Mouse (Mus musculus): ENCODE measurements around the gene Cys1. TPM values are rescaled to one million over a fixed set of nuclear protein-coding genes. Genes with fewer than 3 reads are reported as not detected.
A peak's percentile ranks its signal among the peaks of the same experiment; 100 is the strongest.
"Not testable (repeated sequence)": the region's sequence is repeated elsewhere in the genome, so short reads cannot be mapped to it uniquely, and the experiment has no call there.

Cys1 gene
- 5.2 and 6.1 TPM in 2 replicates for polyA plus RNA-seq (2012; rRNA removed)

DNA sequence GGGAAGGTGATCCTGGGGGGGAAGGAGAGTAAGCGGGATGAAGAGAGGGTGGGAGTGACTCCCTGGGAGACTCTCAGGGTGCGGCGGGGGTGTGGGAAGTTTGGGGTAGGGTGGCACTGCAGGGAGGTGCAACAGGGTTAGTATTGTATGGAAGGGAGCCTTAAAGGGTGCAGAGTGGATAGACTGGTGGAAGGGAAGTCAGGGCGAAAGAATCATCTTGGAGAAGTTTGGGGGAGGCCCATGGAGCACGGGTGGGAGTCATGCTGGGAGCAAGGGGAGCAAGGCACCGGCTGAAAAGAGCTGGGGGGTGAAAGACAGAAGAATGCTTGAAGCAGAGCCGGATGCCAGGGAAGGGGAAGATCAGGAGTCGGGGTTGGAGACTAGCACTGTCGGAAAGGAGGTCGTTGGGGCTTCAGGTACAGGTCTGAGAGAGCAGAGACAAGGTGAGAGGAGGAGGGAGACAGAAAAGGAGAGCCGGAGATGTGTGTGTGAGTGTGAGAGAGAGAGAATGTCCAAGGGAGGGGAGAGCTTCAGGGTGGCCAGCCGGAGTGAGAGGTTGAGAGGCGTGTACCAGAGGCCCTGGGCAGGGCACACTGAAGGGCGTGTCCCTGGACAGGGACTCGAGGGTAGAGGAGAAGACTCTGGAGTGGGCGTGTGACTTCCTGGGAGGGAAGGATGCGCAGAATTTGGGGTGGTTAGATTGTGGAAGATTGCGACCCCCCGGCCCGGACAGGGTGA lies at the start of gene Cys1:
Gene Cys1 (minus strand): TSS at position 528 of the 738 bp plus-strand sequence.
- no peak for DNase-seq (ENCODE audit: low read depth)

DNA sequence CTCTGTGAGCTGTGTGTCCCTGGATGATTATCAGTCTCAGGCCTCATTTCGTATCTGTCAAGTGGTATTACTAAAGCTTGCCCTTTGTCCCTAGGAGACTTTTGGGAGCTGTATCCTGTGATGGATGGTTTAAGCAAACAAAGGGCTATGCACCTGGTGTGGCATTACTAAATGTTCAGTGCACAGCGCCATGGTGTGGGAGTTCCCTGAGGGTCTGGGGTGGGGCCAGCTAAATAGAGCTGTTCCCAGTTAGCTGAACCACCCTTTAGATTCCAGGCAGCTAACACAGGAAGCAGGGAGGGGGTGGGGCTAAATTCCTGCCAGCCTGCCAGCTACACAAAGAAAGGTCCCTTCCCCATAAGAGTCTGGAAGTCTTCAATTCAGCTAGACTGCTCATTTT lies 42.8 kb upstream of the Cys1 start:
- peak; percentile 93 for DNase-seq (ENCODE audit: low read depth)

DNA sequence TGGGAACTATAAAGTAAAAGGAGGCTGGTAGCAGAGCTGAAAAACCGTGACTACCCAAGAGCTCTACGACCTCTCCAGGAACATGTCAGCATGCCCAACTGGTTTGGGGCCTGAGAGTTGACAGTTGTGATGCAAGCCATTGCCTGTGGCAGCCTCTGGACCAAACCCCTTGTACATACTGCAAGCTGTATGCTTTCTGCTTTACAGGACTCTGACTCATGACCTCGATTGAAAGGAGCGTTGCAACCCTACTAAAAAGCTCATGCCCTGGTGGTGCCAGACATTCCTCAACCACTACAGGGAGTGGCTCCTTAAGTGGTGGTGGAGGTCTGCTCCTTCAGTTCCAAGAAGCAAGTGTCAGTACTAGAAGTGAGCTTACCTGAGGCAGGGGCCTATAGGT lies 42.2 kb upstream of the Cys1 start:
- DNase-seq (ENCODE audit: low read depth), result no peak

DNA sequence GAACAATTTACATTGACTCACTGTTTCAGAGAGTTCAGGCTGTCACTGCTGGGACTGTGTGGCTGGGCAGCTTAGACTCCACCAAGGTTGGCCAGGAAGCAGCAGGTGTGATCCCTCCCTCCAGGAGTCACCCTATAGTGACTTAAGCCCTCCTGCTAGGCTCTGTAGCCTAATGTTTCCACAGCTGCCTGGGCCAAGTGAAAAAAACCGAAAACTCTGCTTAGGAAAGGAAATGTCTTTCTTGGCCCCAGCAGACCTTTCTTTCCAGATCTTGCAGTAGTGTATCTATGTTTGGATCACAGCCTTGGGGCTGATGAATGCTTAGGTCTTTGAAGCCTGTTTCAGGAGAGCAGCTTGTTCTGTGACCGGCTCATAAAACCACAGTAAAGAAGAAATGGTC lies 41.8 kb upstream of the Cys1 start:
- DNase-seq (ENCODE audit: low read depth), result no peak

DNA sequence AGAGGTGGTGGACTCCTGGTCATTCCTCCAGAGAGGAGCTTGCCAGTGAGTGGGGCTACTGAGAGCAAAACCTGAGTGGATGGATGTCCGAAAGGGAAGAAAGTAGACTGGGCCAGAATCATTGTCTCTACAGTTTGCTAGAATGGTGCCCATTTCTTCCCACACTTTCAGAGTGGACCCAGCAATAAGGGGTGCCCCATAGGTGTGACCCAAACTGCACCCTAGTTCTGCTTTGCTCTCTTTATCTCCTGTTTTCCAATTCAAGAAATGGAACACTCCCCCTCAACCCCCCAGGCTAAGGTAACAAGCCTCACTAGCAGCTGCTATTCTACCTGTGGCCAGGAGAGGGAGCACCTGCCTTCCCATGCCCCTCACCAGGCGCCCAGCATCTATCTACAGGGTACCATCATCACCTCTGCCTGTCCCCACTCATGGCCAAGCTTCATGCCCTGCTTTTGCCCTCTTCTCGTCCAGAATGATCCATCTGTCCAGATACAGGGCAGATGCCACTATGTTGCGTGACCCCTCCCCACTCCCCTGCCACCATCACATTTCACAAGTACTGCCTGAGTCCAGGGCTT lies 35.2 kb upstream of the Cys1 start:
- DNase-seq (ENCODE audit: low read depth), result no peak

DNA sequence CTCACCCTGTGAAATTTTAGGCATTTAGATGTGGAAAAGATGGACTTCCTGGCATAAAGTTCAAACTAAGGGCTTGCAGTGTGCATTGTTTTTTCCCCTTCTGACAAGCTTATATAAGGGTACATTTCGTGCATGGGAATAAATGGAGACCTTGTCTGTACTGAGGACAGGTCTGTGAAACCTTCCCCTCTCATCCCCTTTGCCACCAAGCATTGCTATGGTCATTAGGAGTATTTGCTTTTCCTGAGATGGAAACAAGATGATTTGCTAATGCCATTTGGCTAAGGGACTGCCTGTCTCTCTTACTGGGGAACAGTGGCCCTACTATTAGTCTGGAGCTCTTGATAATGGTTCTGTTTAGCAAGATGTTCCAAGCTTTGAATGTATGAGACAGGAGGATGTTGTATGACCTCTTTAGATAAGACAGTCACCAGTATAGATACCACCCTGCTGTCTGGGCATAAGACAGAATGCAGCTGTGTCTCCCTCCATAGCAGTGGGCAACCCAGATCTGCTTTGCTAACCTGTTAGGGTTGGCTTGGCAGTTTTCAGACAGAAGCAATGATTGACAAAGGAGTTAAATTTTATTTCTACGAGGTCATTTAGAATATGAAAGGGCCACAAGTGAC lies 33.8 kb upstream of the Cys1 start:
- no peak for DNase-seq (ENCODE audit: low read depth)

DNA sequence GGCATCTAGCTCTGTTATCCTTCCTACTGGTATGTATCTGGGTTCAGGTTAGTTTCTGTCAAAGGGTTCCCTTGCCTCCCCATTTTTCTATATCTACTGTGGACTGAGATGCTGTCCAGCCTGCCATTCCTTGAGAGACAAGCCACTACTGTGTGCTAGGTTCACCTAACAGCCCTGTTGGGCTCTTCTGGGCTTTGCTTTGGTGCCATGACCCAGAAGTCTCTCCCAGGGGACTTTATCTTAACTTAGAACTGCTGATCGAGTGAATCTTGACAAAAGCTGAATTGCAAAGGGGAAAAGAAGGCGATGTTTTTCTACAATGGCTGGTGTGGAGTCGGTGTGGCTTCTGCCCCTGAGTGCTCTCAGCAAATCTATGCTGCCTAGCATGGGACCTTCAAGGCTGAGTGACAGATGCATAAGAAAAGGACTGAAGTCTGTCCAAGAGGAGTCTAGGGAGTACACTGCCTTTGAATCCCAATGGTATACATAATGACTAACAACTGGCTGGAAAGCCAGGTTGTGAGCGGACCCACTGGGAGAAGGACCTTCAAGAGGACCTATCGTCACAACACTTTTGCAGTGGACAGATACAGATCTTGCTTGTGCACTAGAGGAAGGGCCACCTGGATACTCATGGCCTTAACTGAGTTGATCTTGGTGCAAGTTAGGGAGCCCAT lies 33.1 kb upstream of the Cys1 start:
- no peak for DNase-seq (ENCODE audit: low read depth)

DNA sequence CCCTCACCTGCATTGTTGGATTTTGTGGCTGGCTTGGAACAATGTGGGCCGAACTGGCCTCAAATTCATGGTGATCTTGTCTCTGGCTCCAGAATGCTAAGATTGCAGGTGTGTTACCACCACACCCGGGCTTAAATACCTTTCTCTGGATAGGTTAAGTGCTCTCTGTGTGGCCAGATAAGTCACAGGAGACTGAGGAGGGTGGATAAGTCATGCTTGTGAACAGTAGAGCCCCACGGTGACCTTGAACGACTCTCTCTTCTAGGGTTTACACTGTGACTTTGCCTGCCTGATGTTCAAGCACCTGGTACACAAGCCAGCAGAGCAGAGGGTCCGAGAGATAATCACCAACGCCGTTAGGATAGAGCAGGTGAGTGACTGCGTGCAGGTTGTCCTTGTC lies 30.8 kb upstream of the Cys1 start:
- DNase-seq (ENCODE audit: low read depth), result no peak

DNA sequence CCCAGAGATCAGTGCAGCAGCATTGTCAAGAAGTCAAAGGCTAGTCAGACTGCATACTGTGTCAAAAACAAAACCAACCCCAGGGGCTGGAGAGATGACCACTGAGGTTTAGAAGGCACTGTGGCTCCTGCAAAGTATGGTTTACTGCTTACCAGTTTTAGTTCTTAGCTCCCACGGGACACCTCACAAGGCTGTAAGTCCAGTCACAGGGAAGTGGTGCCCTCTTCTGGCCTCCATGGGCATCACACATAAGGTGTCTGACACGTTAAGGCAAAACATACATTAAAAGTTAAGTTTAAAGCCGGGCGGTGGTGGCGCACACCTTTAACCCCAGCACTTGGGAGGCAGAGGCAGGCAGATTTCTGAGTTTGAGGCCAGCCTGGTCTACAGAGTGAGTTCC lies 29.1 kb upstream of the Cys1 start:
- no peak for DNase-seq (ENCODE audit: low read depth)

DNA sequence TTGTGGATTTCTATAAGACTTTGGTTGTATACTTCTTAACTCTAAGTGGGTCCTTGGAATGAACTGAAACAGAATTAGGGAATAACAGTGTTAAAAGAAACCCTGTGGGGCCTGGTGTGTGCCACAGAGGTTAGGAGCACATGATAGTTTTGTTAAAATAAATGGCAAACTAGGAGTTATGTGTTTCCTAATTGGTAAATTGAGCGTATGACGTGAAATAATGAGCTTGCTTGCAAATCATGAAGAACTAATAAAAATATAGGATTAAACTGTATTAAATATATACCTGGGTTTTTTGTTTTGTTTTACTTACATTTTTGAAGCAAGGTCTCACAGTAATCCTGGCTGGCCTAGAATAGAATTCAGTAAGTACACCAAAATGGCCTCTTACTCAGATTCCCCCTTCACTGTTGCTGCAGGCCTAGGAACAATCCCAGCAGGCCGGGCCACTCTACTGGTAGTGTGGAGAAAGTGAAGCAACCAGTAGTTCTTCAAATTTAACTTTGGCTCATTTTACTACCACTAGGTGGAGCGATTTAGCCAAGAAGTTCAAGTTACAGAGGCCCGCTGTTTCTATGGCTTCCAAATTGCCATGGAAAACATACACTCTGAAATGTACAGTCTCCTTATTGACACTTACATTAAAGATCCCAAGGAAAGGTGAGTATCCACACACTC lies 28.4 kb upstream of the Cys1 start:
- no peak for DNase-seq (ENCODE audit: low read depth)

DNA sequence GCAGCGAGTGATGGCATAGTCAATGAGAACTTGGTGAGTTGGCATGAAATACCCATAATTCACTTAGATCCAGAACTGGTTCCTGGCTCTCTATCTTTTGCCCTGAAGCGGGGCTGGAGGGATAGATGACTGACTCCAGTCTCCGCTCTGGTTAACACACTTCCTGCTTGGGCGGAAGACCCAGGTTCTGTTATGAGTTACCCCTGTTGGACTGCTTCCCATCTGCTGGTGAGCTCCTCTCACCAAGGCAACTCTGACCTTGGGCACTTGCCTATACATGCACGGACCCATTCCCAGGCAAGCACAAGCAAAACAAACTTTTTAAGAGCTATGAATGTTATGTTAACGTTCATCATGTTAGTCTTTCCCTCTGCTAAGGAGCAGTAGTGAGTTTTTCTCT lies 27.8 kb upstream of the Cys1 start:
- no peak for DNase-seq (ENCODE audit: low read depth)

DNA sequence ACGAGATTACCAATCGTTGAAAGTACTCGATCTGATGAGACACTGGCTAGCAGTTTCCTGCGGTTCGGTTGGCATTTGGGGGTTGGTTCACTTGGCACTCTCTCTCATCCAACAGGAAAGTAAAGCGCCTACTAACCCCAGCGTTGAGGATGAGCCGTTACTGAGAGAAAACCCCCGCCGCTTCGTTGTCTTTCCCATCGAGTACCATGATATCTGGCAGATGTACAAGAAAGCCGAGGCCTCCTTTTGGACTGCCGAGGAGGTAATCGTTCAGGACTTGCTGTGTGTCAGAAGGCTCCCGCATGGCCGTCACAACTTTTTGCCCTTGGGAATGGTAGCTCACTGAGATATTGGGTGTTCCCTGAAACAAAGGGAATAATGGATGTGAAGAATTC lies 27.2 kb upstream of the Cys1 start:
- DNase-seq (ENCODE audit: low read depth), result no peak

DNA sequence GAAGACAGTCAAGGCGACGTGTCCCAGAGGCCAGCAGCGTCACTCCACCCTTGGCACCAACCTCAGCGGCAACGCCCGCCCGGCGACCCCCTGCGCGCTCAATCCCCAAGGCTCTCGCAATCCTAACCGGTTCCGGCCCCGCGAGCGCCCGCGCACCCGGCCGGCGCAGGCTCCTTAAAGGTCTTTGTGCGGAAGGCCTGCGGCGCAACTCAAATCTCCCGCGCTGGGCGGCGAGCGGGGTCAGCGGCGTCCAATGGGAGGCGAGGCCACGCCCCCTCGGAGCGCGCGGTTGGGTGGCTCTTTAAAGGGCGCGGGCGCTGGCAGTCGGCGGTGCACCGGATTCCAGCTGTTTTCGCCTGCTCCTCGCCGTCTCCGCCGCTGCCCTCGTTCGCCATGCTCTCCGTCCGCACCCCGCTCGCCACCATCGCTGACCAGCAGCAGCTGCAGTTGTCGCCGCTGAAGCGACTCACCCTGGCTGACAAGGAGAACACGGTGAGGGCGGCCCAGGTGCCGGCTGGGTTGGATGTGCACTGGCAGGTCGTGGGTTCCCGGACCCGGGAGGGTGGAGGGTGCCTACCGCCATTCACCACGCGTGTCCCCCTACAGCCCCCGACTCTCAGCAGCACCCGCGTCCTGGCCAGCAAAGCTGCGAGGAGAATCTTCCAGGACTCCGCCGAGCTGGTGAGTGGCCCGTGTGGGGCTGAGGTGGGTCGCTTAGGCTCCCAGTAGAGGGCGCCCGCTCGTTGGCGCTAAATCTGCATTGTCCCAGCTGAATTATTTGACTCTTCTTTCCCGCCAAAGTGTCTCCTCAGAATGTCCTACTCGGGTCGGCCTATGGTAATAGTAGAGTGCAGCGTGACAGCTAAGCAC lies 26.6 kb upstream of the Cys1 start, which contains the start of gene Rrm2:
Gene Rrm2 (plus strand): TSS at position 288 of the 870 bp plus-strand sequence.
- DNase-seq (ENCODE audit: low read depth), result no peak

DNA sequence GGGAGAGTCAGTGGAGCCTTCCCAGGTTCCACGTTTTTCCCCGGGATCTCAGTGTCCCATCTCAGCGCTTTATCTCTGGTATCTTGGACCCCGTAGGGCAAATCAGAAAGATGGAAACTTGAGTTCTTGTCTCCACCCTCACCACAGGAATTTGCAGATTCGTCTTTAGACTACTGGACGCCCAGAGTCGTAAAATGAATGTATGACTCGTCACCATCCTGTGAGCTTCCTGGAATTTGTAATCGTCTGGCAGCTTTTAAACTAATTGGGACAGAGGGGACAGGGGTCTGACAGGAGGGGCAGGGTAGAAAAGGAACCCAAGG lies 25.8 kb upstream of the Cys1 start:
- no peak for DNase-seq (ENCODE audit: low read depth)

DNA sequence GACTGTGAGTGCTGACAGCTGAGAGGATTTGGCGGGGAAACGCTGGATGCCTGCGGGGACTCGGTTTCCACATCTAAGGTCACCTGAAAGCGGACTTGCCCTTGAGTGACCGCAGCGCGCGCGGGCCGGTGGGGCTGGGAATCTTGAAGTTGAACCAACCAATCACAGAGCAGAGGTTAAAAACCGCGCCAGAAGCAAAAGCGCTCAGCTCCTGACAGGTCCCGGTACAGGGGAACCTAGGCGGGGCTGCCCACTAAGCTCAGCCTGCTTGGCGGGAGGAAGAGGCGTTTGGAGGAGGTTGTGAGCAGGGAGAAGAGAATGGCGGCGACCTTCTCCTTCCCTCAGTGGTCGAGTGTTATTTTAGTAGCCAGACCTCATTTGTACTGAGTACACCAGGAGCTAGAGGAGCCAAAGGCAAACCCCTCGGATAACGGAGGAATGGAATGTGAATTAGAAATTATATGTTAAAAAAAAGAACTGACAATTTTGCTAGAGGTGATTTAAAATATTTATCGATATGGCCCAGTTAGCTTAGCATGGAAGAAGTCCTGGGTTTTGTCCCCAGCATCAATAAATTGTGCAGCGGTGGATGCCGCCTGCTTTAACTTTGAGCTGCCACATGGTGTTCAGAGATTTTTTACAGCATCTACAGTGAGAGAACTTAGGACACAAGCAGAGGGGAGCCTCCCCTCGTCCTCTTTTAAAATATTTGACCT lies 25.3 kb upstream of the Cys1 start:
- DNase-seq (ENCODE audit: low read depth), result no peak

DNA sequence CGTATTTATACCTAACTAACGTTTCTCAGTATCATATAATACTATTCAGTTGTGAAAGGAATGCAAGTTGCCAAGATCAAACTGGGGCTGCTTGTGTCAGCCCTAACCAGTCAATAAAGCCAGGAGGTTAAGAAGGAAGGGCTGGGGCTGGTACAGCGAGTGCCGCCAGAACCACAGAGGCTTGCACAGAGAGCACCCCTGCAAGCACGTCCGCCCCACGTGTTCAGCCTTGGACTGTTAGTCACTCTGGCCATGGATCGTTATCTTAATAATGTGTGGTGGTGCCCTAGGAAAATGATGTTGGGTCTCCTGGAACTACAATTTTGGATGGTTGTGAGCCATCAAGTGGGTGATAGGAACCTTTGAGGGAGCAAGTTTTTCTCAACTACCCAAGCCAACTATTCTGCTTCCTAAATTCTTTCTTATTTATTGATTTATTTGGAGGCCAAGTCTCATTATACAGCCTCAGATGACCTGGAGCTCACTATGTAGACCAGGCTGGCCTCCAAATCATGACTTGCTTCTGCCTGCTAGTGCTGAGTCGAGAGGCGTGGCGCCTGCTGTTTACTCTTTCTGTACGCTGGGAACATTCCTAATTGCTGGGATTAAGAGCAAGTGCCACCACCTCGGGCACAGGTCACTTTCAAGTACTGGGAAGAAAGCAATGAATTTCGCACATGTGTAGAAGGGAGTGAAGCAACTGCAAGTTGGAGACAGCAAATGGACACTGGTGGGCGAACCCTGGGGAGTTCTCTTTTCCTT lies 24.1 kb upstream of the Cys1 start:
- DNase-seq (ENCODE audit: low read depth), result no peak

DNA sequence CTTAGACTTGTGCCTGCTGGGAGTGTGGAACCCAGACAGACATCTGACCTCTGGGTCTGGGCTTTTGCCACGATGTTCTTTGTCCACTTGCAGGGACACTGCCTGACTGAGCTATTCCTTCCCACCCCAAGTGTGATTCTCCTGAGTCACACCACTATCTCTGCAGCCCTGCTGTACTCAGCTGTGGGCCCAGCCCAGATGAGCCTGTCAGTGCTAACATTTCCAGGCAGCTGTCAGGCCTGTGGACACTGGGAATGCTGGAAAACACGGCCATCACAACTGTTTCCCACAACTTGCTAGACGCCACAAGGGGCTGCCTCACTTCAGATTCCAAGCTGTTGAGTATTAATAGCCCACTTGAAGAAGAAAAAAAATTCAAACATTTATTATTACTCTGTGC lies 21.4 kb upstream of the Cys1 start:
- DNase-seq (ENCODE audit: low read depth), result no peak

DNA sequence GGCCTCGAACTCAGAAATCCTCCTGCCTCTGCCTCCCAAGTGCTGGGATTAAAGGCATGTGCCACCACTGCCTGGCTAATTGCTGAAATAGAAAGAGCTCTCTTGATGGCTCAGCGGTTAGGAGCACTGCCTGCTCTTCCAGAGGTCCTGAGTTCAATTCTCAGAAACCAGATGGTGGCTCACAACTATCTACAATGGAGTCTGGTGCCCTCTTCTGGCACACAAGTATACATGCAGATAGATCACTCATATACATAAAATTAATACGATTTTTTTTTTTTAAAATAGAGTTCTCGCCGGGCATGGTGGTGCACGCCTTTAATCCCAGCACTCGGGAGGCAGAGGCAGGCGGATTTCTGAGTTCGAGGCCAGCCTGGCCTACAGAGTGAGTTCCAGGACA lies 20.0 kb upstream of the Cys1 start:
- not testable (repeated sequence) for DNase-seq (ENCODE audit: low read depth)

DNA sequence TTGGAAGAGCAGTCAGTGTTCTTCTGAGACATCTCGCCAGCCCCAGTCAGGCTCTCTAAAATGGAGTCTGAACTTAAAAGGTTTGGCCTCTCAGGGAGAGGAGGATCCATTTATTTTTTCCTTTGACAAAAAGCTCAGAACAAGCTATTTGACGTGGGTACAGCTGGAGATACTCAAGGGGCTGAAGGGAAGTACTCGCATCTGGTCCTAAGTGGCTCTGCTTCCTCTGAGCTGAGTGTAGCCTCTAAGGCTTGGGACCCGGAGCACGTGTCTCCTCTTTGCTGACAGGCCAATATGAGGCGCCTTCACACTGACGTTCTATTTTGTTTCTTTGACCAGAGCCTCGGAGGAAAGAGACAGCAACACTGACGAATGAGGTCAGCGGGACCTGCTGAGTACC lies 18.0 kb upstream of the Cys1 start:
- no peak for DNase-seq (ENCODE audit: low read depth)

DNA sequence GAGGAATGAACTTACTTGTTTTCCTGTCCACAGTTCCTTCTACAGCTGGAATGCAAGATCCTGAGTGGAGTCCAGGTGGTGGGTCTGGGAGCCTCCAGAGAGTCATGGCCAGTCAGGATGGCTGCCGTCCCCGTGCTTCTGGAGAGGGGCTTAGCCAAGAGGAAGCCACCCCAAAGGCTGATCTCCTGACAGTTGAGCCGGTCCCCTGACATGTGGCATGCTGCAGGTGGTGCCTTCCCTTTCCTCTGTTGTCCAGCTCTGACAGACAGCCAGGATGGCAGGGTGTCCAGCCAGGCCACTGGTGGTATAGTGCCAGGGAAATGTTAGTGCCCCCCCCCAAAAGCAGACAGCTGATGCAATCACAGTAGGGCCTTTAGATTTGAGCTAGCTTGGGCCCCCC lies 16.9 kb upstream of the Cys1 start:
- DNase-seq (ENCODE audit: low read depth), result no peak

Data from gonadal fat pad, adult 2 months (tissue).